Mouse (Mus musculus) hindbrain, embryonic 15.5 days (tissue): Measurements from ENCODE around the gene Cux2. TPM values are rescaled to one million over a fixed set of nuclear protein-coding genes. Genes with fewer than 3 reads are reported as not detected.

ENCODE experiments used
- ATAC-seq: fragments of 200-750 bp; cut with Nextera tagmentation; 2 replicates; pipeline ENCODE4 v1.8.0; 2017; ENCODE audit warnings: low read depth, moderate number of reproducible peaks, moderate TSS enrichment; ENCODE audit not compliant: low FRiP score
- H3K27ac ChIP-seq: fragments of 300-500 bp; sonication (generic); replicated peaks from 2 replicates; pipeline ENCODE4 v1.5.1; 2015; ENCODE audit warnings: mild to moderate bottlenecking, inconsistent platforms
- H3K27me3 ChIP-seq: fragments of 300-500 bp; sonication (generic); 2 replicates; pipeline ENCODE4 v1.6.1; 2015; ENCODE audit warnings: control low read depth, inconsistent platforms
- H3K36me3 ChIP-seq: fragments of 300-500 bp; sonication (generic); 2 replicates; pipeline ENCODE4 v1.6.1; 2015; ENCODE audit warnings: control low read depth, inconsistent platforms
- H3K4me1 ChIP-seq: fragments of 300-500 bp; sonication (generic); replicated peaks from 2 replicates; pipeline ENCODE4 v1.6.1; 2015; ENCODE audit warnings: control low read depth, inconsistent platforms
- H3K4me2 ChIP-seq: fragments of 300-500 bp; sonication (generic); 2 replicates; pipeline ENCODE4 v1.6.1; 2015; ENCODE audit warnings: moderate library complexity, mild to moderate bottlenecking, inconsistent platforms
- H3K4me3 ChIP-seq: fragments of 300-500 bp; sonication (generic); 2 replicates; pipeline ENCODE4 v1.5.1; 2015; ENCODE audit warnings: mild to moderate bottlenecking, inconsistent platforms
- H3K9ac ChIP-seq: fragments of 300-500 bp; sonication (generic); 2 replicates; pipeline ENCODE4 v1.6.1; 2015; ENCODE audit warnings: inconsistent platforms
- H3K9me3 ChIP-seq: fragments of 300-500 bp; sonication (generic); 2 replicates; pipeline ENCODE4 v1.6.1; 2016; ENCODE audit warnings: control low read depth, inconsistent platforms
- WGBS: fragments of 180-500 bp; shearing (Covaris S2); methylation state at CpG from one replicate; pipeline ENCODE4 v1.1.7; 2015; 5-methylcytosine and 5-hydroxymethylcytosine counted together
- polyA plus RNA-seq: library from polyadenylated mRNA; unstranded; fragments of >200 nt; fragmentation: Nextera tagmentation; extraction: Ambion mirVana; gene quantifications from 2 replicates; pipeline ENCODE4 v1.2.1, GENCODE M21; 2015

The Cux2 gene
- polyA plus RNA-seq, 1 experiment from 2014 or later = 23.3 TPM

DNA sequence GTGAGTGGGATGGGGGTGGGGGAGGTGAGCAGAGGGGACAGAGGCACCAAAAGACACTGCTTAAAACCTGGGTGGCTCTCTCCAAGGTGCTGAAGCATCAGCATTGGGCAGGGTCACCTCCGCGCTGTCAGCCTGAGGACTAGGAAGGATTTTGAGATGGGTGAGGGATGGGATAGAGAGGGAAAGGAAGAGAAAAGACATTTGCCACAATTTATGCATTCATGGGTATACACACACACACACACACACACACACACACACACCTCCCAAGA lies 123.4 kb downstream of the Cux2 start:
- Histone ChIP-seq H3K4me1 (peaks cover 57% of the 10 kb centered on the region), H3K9ac (no peak overlapping the region), H3K9me3 (no peaks in the 10 kb centered on the region), H3K36me3 (no peaks in the 10 kb centered on the region), H3K27ac (no peak overlapping the region; the same call in 1 of the 2 replicates), H3K4me2 (no peak overlapping the region), H3K4me3 (no peak overlapping the region), H3K27me3 (no peaks in the 10 kb centered on the region)
- ATAC-seq = no peak
- 48% methylated on average over 2 of the region's 2 CpGs for WGBS

DNA sequence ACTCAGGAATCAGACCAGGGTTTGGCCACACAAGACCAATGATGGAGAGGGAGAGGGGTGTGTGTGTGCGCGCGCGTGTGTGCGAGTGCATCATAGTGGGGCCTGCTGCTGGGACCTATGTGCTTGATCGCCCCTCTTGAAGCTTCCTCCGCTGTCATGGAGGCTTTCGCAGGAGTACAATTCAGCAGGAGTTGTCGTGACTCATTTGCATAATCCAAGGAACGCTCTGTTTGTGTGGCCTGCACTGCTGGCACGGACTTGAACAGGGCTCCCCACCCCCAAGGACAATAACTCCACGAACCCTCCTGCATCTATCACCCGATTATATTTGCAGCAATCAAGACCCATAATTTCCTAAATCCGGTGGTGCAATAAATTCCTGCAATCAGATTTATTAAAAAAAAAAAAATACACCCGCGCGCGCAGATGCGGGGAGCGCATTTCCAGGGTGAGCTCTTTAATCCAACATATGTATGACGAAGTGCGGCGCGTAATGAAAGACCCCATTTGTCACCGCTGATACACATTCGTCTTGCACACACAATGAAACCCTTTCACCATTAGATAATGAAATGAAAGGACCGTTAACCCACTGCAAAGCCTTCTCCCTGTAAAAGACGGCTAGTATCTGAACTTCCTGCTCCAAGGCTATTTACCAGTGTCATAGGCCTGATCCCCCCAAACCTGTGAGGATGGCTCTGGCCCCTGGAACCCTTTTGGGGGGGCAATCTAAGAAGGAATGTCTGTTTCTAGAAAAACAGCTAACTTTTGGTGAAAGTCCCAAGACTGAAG lies 124.0 kb downstream of the Cux2 start:
- H3K4me1 ChIP-seq = peaks cover 57% of the 10 kb centered on the region
- no peaks in the 10 kb centered on the region for H3K36me3 ChIP-seq
- ATAC-seq = no peak
- no peaks in the 10 kb centered on the region for H3K9me3 ChIP-seq
- H3K4me3 ChIP-seq = 0 out of 2 replicates have a peak overlapping the region, but pooled peaks have one; percentile 6
- WGBS = 14% methylated on average over 28 of the region's 28 CpGs
- H3K9ac ChIP-seq = no peak overlapping the region
- H3K27ac ChIP-seq = peak overlapping the region; percentile 62
- H3K4me2 ChIP-seq = peak overlapping the region; percentile 47
- H3K27me3 ChIP-seq = no peaks in the 10 kb centered on the region

DNA sequence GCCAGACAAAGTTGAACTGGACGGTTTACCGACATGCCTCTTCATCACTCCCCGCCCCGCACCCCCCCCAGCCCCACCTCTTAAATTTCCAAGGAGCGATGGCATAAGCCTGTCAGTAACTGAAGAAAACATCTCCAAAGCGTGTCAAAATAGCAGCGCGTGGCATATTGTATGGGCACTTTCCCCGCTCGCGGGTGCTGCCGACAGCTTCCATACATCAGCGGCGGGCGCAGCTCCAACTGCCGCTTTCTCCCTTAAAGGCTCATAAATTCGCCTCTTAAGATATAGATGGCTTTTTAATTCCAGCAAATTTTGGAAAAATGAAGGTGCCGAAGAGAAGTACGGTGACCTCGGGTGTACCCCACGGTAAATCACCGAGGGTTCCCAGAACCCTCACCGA lies 124.6 kb downstream of the Cux2 start:
- Histone ChIP-seq H3K9me3 (no peaks in the 10 kb centered on the region), H3K4me3 (0 out of 2 replicates have a peak overlapping the region, but pooled peaks have one; percentile 6), H3K36me3 (no peaks in the 10 kb centered on the region), H3K27ac (peak overlapping the region; percentile 62), H3K9ac (no peak overlapping the region), H3K27me3 (no peaks in the 10 kb centered on the region), H3K4me2 (peak overlapping the region; percentile 47), H3K4me1 (peaks cover 52% of the 10 kb centered on the region)
- 8% methylated on average over 23 of the region's 23 CpGs for WGBS
- ATAC-seq = no peak

DNA sequence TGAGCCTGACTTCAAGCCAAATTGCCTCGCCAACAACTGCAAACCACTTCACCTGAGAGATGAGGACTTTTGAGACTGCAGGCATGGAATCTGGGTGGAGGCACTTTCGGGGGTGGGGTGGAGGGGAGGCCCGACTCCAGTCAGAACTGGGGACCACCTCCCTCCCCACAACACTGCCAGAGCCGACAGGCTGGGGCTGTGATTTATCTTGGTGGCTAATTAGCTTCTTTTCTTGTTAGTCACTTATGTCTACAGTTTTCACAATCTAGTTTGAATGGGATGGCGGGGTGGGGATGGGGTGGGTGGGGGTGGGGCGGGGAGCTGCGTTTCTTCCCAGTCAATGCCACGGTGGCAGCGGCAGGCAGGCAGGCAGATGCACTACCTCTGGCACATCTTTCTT lies 125.5 kb downstream of the Cux2 start:
- H3K27me3 ChIP-seq = no peaks in the 10 kb centered on the region
- no peak for ATAC-seq
- no peak overlapping the region; the same call in 1 of the 2 replicates for H3K27ac ChIP-seq
- H3K9me3 ChIP-seq = no peaks in the 10 kb centered on the region
- no peak overlapping the region for H3K4me3 ChIP-seq
- peaks cover 48% of the 10 kb centered on the region for H3K4me1 ChIP-seq
- no peak overlapping the region for H3K9ac ChIP-seq
- WGBS = 7% methylated on average over 9 of the region's 9 CpGs
- no peaks in the 10 kb centered on the region for H3K36me3 ChIP-seq
- 0 out of 2 replicates have a peak overlapping the region, but pooled peaks have one; percentile 47 for H3K4me2 ChIP-seq

DNA sequence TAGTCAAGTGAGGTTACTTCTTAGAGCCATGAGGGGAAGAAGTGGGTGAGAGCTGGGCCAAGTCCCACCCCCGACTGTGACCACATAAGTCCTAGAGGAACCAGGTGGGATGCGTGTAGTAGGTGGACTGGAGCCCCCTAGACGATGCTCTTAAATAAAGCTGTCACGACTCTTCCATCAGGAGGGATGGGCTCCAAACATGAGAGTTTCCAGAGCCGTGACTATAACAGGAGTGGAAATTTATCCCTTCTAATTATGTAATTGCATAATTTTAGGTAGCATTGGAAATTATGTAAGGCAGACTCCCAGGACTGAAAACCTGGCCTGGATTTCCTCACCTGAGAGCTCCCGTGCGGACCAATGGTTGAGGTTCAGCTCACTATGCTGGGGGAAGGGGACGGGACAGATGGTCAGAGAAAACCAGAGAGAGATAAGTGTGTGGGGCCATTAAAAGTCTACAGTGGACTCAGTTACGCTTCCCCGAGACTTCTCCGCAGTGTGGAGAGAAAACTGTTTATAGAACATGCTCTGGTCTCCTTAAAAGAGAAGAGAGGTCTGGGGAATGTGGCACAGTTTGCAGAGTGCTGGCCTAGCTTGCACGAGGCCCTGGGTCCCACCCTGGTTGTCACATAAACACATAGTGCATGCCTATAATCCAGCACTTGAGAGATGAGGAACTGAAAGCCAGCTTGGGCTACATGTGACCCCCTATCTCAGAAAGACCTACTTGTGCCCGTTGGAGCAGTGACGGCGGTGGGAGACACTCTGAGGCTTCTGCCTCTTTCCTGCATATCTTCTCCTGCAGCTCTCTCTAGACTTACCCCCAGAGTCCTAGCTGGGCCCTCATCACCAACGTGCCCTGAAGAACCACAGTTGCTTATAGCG lies 126.7 kb downstream of the Cux2 start:
- no peak overlapping the region for H3K4me3 ChIP-seq
- H3K27ac ChIP-seq = no peak overlapping the region
- H3K4me2 ChIP-seq = no peak overlapping the region
- WGBS = 83% methylated on average over 17 of the region's 17 CpGs
- H3K9ac ChIP-seq = no peak overlapping the region
- H3K9me3 ChIP-seq = no peaks in the 10 kb centered on the region
- H3K4me1 ChIP-seq = peaks cover 42% of the 10 kb centered on the region
- H3K27me3 ChIP-seq = no peaks in the 10 kb centered on the region
- H3K36me3 ChIP-seq = no peaks in the 10 kb centered on the region
- no peak for ATAC-seq

DNA sequence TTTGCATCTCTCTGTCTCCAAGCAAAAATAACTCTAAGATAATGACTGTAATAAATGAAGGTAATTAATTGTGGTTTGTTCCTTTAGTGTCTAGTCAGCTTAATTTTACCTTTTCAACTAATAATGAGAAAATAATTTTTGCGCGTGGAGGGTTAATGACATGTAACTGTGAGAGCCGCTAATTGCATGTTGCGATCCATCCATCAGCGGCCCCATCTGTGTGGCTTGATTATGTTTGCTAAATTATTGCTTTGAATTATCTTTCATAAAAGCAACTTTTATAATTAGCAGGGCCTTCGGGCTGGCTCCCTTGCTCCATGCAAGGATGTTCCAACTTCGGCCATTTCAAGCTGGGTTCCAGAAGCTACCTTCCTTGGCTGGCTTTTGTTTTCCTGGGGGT lies 130.7 kb downstream of the Cux2 start:
- no peak overlapping the region for H3K4me3 ChIP-seq
- H3K9ac ChIP-seq = no peak overlapping the region
- 48% methylated on average over 7 of the region's 7 CpGs for WGBS
- H3K27ac ChIP-seq = no peak overlapping the region
- H3K36me3 ChIP-seq = no peaks in the 10 kb centered on the region
- no peaks in the 10 kb centered on the region for H3K27me3 ChIP-seq
- ATAC-seq = no peak
- peaks cover 5% of the 10 kb centered on the region for H3K4me1 ChIP-seq
- H3K9me3 ChIP-seq = no peaks in the 10 kb centered on the region
- no peak overlapping the region for H3K4me2 ChIP-seq

DNA sequence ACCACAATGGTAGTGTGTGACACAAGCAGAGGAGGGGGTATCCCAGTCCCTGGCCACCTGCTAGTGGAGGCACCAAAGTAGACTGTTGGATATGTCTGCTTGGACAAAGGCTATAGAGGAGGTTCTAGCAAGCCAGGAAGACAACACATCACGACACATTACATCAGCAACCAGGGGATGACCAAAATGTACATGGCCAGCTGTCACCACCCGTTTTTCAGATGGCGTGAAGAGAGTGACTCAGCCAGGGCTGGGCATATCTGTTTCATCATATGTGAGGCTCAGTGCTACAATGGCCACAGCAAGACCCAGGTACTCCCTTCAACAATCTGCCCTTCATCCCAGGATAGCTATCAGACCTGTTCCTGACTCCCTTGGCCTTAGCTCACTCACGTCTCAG lies 133.1 kb downstream of the Cux2 start:
- Histone ChIP-seq H3K27me3 (no peaks in the 10 kb centered on the region), H3K4me2 (no peak overlapping the region), H3K9me3 (no peaks in the 10 kb centered on the region), H3K4me3 (no peak overlapping the region), H3K36me3 (no peaks in the 10 kb centered on the region), H3K27ac (no peak overlapping the region), H3K9ac (no peak overlapping the region), H3K4me1 (peaks cover 10% of the 10 kb centered on the region)
- no peak for ATAC-seq
- 94% methylated on average over 4 of the region's 4 CpGs for WGBS

DNA sequence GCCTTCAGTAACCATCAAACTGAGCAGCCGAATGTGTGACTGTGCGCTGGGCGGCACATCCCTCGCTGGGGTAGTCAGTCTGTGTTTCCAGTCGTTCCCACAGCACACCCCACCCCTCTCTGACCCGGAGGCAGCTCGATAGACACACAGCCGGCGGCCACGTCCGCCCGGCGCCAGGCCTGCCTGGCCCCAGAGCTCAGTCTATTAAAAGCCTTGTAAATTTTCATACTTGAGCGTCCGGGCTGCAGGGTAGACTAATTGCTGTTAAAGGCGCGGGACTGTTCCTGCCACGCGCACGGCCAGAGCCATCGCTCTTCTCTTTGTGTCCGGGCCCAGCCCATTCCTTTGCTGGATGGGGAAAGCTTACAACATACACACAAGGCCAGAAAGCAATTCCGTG lies 135.9 kb downstream of the Cux2 start:
- Histone ChIP-seq H3K9ac (no peak overlapping the region), H3K4me3 (no peak overlapping the region), H3K4me1 (peaks cover 12% of the 10 kb centered on the region), H3K27me3 (no peaks in the 10 kb centered on the region), H3K27ac (no peak overlapping the region), H3K4me2 (no peak overlapping the region), H3K9me3 (no peaks in the 10 kb centered on the region), H3K36me3 (no peaks in the 10 kb centered on the region)
- ATAC-seq = no peak
- WGBS = 20% methylated on average over 23 of the region's 23 CpGs

DNA sequence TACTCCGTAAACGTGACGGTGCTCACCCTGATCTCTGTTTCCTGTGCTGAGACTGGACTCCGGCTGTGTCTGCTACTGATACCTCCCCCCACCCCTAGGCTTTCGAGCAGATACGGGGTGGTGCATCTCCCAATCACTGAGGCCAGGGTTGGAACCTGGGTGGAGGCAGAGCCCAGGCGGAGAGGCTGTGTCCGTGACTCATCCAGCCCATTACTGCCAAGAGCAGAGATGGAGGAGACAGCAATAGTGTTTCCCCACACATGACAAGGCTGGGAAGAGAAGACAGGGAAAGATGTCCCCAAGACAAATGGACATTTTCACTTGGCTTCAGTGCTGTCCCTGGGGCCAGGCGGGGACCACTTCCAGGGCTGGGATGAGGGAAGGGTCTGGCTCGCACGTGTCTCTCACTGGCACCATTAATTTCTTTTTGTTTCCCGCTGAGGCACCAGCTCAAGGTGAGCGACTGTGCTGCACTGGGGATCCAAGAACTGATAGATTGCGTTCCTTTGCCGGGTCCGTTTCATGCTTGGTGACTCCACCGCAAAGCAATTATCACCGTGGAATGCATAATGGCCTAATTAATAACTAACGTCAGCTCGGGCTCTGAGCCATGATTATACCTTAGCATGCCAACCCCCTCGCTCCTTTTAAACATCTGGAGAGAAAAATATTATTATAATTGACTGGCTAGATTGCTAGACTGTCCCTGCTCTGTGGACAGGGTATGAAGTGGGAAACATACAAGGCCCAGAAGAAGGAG lies 140.5 kb downstream of the Cux2 start:
- no peak overlapping the region for H3K4me2 ChIP-seq
- no peak overlapping the region for H3K9ac ChIP-seq
- 62% methylated on average over 21 of the region's 21 CpGs for WGBS
- H3K9me3 ChIP-seq = no peaks in the 10 kb centered on the region
- H3K4me1 ChIP-seq = peaks cover 15% of the 10 kb centered on the region
- H3K27ac ChIP-seq = peak overlapping the region; percentile 61
- H3K27me3 ChIP-seq = no peaks in the 10 kb centered on the region
- H3K4me3 ChIP-seq = no peak overlapping the region
- no peak for ATAC-seq
- no peaks in the 10 kb centered on the region for H3K36me3 ChIP-seq

DNA sequence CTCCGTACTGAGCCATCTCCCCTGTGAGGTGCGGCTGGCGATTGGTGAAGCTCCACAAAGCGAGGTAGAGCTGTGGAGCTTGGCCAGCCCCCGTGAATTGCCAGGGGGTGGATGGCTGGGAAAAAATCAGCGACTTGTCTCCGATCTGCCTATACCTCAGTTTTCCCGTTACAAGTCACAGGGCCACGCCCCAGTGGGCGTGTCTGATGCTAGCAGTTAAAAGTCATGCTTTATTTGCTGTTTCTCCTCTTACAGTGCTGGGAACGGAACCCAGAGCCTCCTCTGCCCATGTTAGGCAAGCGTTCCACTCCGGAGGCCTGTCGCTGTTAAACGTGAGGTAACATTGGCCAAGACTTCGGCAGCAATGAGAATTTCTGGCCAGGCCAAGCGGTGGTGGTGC lies 144.2 kb downstream of the Cux2 start:
- WGBS = 80% methylated on average over 17 of the region's 17 CpGs

DNA sequence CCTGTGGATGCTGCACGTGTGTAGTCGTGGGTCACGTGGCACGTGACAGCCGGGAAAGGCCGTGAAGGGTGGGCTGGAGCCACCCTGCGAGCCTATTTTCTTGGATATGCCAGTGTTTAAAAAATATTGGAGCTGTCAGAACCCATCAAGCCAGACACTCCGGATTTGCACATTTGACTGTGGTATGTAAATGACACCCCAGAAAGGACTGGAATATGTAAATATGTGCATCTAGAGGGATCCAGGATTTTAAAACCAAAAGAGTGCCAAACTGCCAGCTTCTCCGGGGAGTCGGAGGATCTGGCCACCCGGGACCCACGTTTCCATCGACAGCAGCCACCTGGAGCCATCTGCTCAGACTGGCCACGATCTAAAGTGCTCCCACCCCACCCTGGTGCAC lies 145.1 kb downstream of the Cux2 start:
- WGBS = 72% methylated on average over 14 of the region's 14 CpGs
- Histone ChIP-seq H3K27me3 (no peaks in the 10 kb centered on the region), H3K4me1 (peaks cover 25% of the 10 kb centered on the region), H3K9ac (no peak overlapping the region), H3K4me2 (no peak overlapping the region), H3K4me3 (no peak overlapping the region), H3K36me3 (no peaks in the 10 kb centered on the region), H3K9me3 (no peaks in the 10 kb centered on the region), H3K27ac (no peak overlapping the region)
- ATAC-seq = no peak

More for the DNA sequence above, 144.2 kb downstream of the Cux2 start:
- Histone ChIP-seq H3K36me3 (no peaks in the 10 kb centered on the region), H3K9me3 (no peaks in the 10 kb centered on the region), H3K4me3 (no peak overlapping the region), H3K27ac (no peak overlapping the region), H3K27me3 (no peaks in the 10 kb centered on the region), H3K4me2 (no peak overlapping the region), H3K9ac (no peak overlapping the region), H3K4me1 (peaks cover 25% of the 10 kb centered on the region)
- ATAC-seq = no peak
